Comparison of ENCODE assay signal across 13 mouse cellular contexts in genomic region chr8:77804536-77804935, GRCm38 (mm10).
"Had no signal": no experiment of that assay in that cellular context is flagged by ENCODE, and none has a peak within 500 bp of the region (broad histone marks: within the 10 kb centered on the region; RNA-seq: fewer than 3 reads in every experiment).

No protein-coding gene starts in this region.

- H3K9ac ChIP-seq: limb, embryonic 15.5 days; liver, embryonic 12.5 days; neural tube, embryonic 13.5 days had no signal

- ATAC-seq: liver, embryonic 12.5 days had no signal

- H3K4me2 ChIP-seq: limb, embryonic 15.5 days; liver, embryonic 12.5 days; neural tube, embryonic 13.5 days had no signal

- DNase-seq: kidney, adult 18-20 months; kidney, postnatal 10 days; lung, postnatal 4 days; midbrain, embryonic 14.5 days; retina, postnatal 1 day; right cerebral cortex, postnatal 4 days; spleen, adult 18-20 months; thymus, adult 18-20 months; thymus, postnatal 14 days had no signal

- H3K36me3 ChIP-seq: limb, embryonic 15.5 days; liver, embryonic 12.5 days; midbrain, embryonic 10.5 days; neural tube, embryonic 13.5 days had no signal

- H3K27ac ChIP-seq: limb, embryonic 15.5 days; liver, embryonic 12.5 days; midbrain, embryonic 10.5 days; neural tube, embryonic 13.5 days had no signal

- H3K27me3 ChIP-seq: limb, embryonic 15.5 days; liver, embryonic 12.5 days; neural tube, embryonic 13.5 days had no signal

- H3K4me3 ChIP-seq: limb, embryonic 15.5 days; liver, embryonic 12.5 days; midbrain, embryonic 10.5 days; neural tube, embryonic 13.5 days had no signal

- H3K4me1 ChIP-seq: liver, embryonic 12.5 days; neural tube, embryonic 13.5 days had no signal

- H3K9me3 ChIP-seq: limb, embryonic 15.5 days; liver, embryonic 12.5 days; midbrain, embryonic 10.5 days; neural tube, embryonic 13.5 days had no signal
